Mouse (Mus musculus) urinary bladder, adult 18-20 months (tissue): ENCODE measurements around the gene Cog7.

Experiments
- DNase-seq, 2 experiments: peaks; one replicate each; pipeline ENCODE4 v3.0.0; 2022; ENCODE audit warnings: low spot score in 2 of 2, mixed read lengths in 2 of 2

Gene Cog7

GRCm38 (mm10) chr7:121899311-121899710 is 82.2 kb downstream of the Cog7 start:
- DNase-seq, result no peak

GRCm38 (mm10) chr7:121896689-121897088 is 84.8 kb downstream of the Cog7 start:
- no peak for DNase-seq

DNA sequence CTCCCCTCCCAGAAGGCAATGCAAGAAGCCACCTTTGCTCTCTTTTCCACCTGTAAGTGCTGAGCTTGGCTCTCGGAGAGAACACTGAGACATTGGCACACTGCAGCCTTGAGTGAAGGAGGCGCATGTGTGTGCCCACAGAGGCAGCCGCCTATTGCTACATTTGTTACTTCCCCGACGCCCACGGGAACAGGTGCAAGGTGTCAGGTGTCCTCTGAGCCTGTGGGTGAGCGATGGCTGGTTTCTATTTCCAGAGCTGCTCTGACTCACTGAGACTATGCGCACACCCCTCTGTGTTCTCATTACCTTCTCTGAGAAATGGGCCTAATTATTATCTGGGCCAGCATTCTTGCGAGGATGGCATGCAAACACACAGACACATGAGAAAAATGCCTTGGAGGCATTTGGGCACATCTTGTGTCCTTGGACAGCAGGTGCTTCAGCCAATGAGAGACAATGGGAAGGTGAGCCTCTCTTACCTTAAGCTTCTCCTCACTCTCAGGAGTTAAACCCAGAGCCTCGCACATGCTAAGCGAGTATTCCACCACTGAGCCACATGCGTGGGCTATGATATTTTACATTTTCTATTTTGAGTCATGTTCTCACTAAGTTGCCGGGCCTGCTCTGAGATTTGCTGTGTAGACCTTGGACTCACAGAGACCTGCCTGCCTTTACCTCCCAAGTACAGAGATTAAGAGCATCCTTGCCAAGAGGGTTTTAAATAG is 90.7 kb downstream of the Cog7 start:
- no peak for DNase-seq

GRCm38 (mm10) chr7:121880246-121880645 is 101.3 kb downstream of the Cog7 start:
- no peak for DNase-seq

DNA sequence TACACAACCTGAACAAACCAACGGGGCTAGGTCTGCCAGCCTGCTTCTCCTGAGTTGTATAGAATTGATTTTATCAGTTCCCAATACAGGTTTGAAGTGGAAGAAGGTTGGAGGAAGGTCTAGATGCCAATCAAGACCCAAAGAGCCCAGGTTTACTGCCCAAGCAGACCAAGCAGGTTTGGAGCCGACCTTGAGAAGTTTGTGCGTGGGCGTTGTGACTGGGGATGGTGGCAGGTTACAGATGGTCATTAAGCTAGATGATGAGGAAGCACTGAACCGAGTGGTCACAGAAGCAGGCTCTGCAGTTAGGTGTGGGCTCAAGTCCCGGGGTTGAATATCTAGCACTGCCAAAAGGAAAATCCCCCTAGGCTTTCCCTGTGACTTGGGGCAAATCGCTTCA is 106.7 kb downstream of the Cog7 start:
- DNase-seq, result no peak

DNA sequence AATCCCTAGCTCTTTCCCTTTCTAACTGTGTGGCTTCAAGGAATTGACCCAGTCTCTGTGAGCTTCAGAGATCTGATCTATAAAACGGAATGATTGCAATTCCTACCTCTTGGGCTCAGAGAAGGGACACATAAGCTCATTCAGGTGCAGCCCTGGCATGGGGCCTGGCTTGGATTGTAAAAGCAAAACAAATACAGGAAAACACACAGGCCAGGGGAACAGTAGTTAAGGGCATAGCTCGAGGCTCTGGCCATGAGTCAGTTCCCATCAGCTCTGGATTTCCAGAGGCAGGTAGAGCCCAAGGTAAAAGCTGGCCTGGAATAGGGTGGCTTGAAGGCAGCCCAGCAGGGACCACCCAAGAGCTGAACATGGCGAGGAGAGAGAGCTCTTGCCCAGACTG is 107.5 kb downstream of the Cog7 start:
- no peak for DNase-seq

GRCm38 (mm10) chr7:121871631-121872030 is 109.9 kb downstream of the Cog7 start:
- no peak for DNase-seq

- peak; percentile 55 to 59 for DNase-seq
Observed at GRCm38 (mm10) chr7:121864858-121865585, 116.5 kb downstream of the Cog7 start, which contains the start of gene Scnn1b. Scnn1b (plus strand) TSS chr7:121865038.

DNA sequence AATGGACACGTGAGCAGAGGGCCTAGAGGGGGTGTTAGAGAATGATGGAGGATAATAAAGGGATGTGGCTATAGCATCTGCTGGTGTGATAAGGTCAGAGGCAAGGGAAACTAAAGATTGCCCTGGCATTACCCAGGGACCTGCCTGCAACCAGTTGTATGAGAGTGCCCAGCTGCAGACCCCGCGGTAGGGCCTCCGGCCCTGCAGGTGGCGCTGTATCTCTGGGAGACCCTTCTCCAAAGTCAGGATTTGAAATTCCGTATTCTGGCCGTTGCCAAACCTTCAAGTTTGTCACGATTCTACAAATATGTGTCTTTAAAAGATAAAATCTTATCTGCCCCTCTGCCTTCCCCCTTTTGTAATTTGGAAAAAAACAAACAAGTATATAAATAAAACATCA is 122.6 kb downstream of the Cog7 start:
- no peak for DNase-seq

GRCm38 (mm10) chr7:121857177-121857884 is 124.2 kb downstream of the Cog7 start:
- no peak for DNase-seq

- no peak for DNase-seq
Observed at GRCm38 (mm10) chr7:121848537-121849168, 132.9 kb downstream of the Cog7 start.

- DNase-seq, result peak in 1 of 2 experiments; percentile 22
Observed at GRCm38 (mm10) chr7:121845964-121846363, 135.5 kb downstream of the Cog7 start.

GRCm38 (mm10) chr7:121842234-121842633 is 139.3 kb downstream of the Cog7 start:
- no peak for DNase-seq

DNA sequence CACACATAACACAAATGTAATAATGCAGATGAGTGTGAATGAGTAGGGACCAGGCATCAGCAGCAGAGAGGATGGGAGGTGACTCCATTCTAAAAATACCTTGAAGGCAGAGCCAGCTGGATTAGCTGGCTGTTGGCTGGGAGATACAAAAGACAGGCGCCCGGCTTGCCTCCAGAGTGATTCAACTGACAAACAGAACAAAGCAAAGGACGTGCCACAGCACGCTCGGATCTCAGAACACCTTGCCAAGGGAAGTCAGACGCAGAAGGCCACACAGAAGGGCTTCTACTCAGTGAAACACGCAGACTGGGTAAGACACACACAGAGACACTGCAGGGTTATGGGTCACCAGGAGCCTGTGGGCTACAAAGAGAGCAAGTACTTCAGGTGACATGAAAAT is 140.7 kb downstream of the Cog7 start:
- DNase-seq, result peak; percentile 53 to 78

DNA sequence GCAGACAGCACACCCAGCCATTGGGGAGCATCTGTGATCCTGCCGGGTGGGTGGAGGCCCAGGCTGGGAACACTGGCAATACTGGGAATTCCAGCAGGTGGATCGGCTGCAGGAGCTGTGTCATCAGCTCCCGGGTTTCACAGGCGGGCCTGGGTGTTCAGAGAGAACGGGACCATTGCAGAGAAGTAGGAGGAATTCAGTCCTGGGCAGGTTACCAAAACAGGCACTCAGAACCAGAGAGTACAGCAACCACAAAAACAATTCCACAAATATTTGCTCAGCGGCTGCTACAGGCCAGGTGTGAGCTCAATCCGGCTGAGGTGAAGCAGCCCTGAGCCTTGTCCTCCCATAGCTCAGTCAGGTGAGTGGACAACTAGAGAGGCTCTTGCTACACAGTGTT is 144.7 kb downstream of the Cog7 start:
- DNase-seq, result peak in 1 of 2 experiments; percentile 10

DNA sequence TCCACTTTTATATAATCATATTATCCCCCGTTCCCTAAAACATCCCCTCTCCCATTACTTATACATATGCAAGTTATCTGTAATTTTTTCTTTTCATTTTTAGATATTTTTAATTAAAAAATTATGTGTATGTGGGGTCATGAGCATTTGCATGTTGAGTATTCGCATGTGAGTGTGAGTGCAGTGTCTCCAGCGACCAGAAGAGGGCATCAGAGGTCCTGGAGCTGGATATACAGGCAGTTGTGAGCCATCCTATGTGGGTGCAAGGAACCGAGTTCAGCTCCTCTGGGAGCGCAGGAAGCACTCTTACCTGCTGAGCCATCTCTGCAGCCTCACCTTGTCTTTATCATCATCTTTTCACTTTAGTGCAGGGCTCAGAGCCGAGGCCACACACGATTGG is 146.1 kb downstream of the Cog7 start:
- no peak for DNase-seq
